Comparison of ENCODE assay signal across 9 mouse cellular contexts in genomic region chr2:84479036-84479435, GRCm38 (mm10). TPM values are rescaled to one million over a fixed set of nuclear protein-coding genes. Genes with fewer than 3 reads are reported as not detected.
DNase-seq lines count a peak whose midpoint lies in the region; ATAC-seq lines count a peak whose summit lies in the region.
"Had no signal": no experiment of that assay in that cellular context is flagged by ENCODE, and none has a peak within 500 bp of the region (broad histone marks: within the 10 kb centered on the region; RNA-seq: fewer than 3 reads in every experiment).

No protein-coding gene starts in this region.

- ATAC-seq in erythroblast, adult 5-6 weeks (replicated peaks; ENCODE audit: low FRiP score, poor library complexity, severe bottlenecking), result peak; percentile 80
- no peak for ATAC-seq in kidney, embryonic 16.5 days (ENCODE audit: low FRiP score, low TSS enrichment)

- WGBS in kidney, embryonic 16.5 days, result 27% methylated on average over 3 of the region's 3 CpGs

- no peak overlapping the region for H3K9ac ChIP-seq in kidney, embryonic 16.5 days (replicated peaks; ENCODE audit: low read length)
- H3K9ac ChIP-seq: limb, embryonic 13.5 days had no signal

- H3K27me3 ChIP-seq in kidney, embryonic 16.5 days (ENCODE audit: insufficient read depth, low read length), result no peaks in the 10 kb centered on the region
- H3K27me3 ChIP-seq in megakaryocyte, embryonic 14.5 days (replicated peaks), result no peaks in the 10 kb centered on the region
- H3K27me3 ChIP-seq: limb, embryonic 13.5 days had no signal

- peaks cover 8% of the 10 kb centered on the region; the same call in 1 of the 2 replicates for H3K4me1 ChIP-seq in kidney, embryonic 16.5 days (ENCODE audit: insufficient read depth, low read length)
- H3K4me1 ChIP-seq in megakaryocyte, embryonic 14.5 days, result peaks cover 43% of the 10 kb centered on the region

- intact Hi-C loops in gastrocnemius, postnatal 14 days (cut with DNase I; ENCODE audit: low total_unique reads), result no loop called here

- DNase-seq in gastrocnemius, adult 18-20 months (ENCODE audit: low spot score), result peak; percentile 71
- DNase-seq in gastrocnemius, postnatal 14 days, result no peak
- peak; percentile 20 to 33 for DNase-seq in urinary bladder, postnatal 36 days (ENCODE audit: low spot score in 2 of 2)
- no peak for DNase-seq in urinary bladder, adult 2 months (ENCODE audit: low spot score)
- DNase-seq in ovary, postnatal 10 days (ENCODE audit: low spot score), result no peak

- no peaks in the 10 kb centered on the region for H3K9me3 ChIP-seq in kidney, embryonic 16.5 days (ENCODE audit: low read length)
- H3K9me3 ChIP-seq in megakaryocyte, embryonic 14.5 days, result no peaks in the 10 kb centered on the region
- H3K9me3 ChIP-seq: limb, embryonic 13.5 days had no signal

- H3K27ac ChIP-seq in kidney, embryonic 16.5 days (ENCODE audit: low read length), result no peak overlapping the region
- H3K27ac ChIP-seq: limb, embryonic 13.5 days had no signal

- H3K36me3 ChIP-seq in kidney, embryonic 16.5 days (ENCODE audit: insufficient read depth, low read length), result no peaks in the 10 kb centered on the region
- no peaks in the 10 kb centered on the region for H3K36me3 ChIP-seq in megakaryocyte, embryonic 14.5 days (replicated peaks; ENCODE audit: low read length)
- H3K36me3 ChIP-seq: limb, embryonic 13.5 days had no signal

- H3K4me2 ChIP-seq in kidney, embryonic 16.5 days (replicated peaks; ENCODE audit: low read depth, low read length), result no peak overlapping the region
- H3K4me2 ChIP-seq: limb, embryonic 13.5 days had no signal

- H3K4me3 ChIP-seq in kidney, embryonic 16.5 days (ENCODE audit: low read length), result 0 out of 2 replicates have a peak overlapping the region, but pooled peaks have one; percentile 9
- peak overlapping the region; percentile 89 for H3K4me3 ChIP-seq in megakaryocyte, embryonic 14.5 days (replicated peaks)
- H3K4me3 ChIP-seq: limb, embryonic 13.5 days had no signal

RNA-seq across cellular contexts. Expression of gene Tfpi, which starts 2.5 kb away (rescaled TPM):
- 1 to 10 TPM; 2.2 to 2.9 TPM for total RNA-seq in gastrocnemius, adult 18-20 months (2021)
- 1 to 10 TPM; 6.7 to 6.9 TPM for total RNA-seq in gastrocnemius, postnatal 14 days (2021)
- polyA plus RNA-seq in urinary bladder, adult 2 months (2012; rRNA removed), result 19.3 and 21.8 TPM in 2 replicates
- 2.3 and 2.7 TPM in 2 replicates for total RNA-seq in erythroblast, adult 5-6 weeks (2015; ENCODE audit: low replicate concordance)
- total RNA-seq in erythroblast, adult 5-6 weeks (2017; ENCODE audit: low replicate concordance), result 6.1 and 6.9 TPM in 2 replicates
- polyA plus RNA-seq in kidney, embryonic 16.5 days (2015; fragmentation: Nextera tagmentation; extraction: Ambion mirVana), result 37.2 and 40.2 TPM in 2 replicates
- 0.31 TPM in 1 of 2 replicates, not detected in the other for polyA plus RNA-seq in megakaryocyte, embryonic 14.5 days (2012; ENCODE audit: insufficient read depth, low replicate concordance)

RNA-seq across cellular contexts. Expression of gene Calcrl, which starts 53.8 kb away (rescaled TPM):
- total RNA-seq in gastrocnemius, adult 18-20 months (2021), result 10 to 100 TPM; 11.1 TPM
- total RNA-seq in gastrocnemius, postnatal 14 days (2021), result 10 to 100 TPM; 21.9 to 27.6 TPM
- polyA plus RNA-seq in urinary bladder, adult 2 months (2012; rRNA removed), result 23.0 and 24.8 TPM in 2 replicates
- 10.7 and 16.7 TPM in 2 replicates for total RNA-seq in erythroblast, adult 5-6 weeks (2015; ENCODE audit: low replicate concordance)
- total RNA-seq in erythroblast, adult 5-6 weeks (2017; ENCODE audit: low replicate concordance), result 21.0 and 32.3 TPM in 2 replicates
- polyA plus RNA-seq in kidney, embryonic 16.5 days (2015; fragmentation: Nextera tagmentation; extraction: Ambion mirVana), result 64.7 and 73.3 TPM in 2 replicates
- 0.08 TPM in 1 of 2 replicates, not detected in the other for polyA plus RNA-seq in megakaryocyte, embryonic 14.5 days (2012; ENCODE audit: insufficient read depth, low replicate concordance)

Comparison
In these comparisons a context has a peak if more than half of its experiments do, and no peak if none do; other contexts are left out.
1. DNase-seq: peak in gastrocnemius, adult 18-20 months (single experiment) and urinary bladder, postnatal 36 days (2 of 2); none in gastrocnemius, postnatal 14 days (single experiment), urinary bladder, adult 2 months (single experiment) and ovary, postnatal 10 days (single experiment).